ENCODE assay signal across 17 mouse cellular contexts in genomic region chr8:128453471-128453870, GRCm38 (mm10).
DNase-seq lines count a peak whose midpoint lies in the region; ATAC-seq and TF ChIP-seq lines count a peak whose summit lies in the region.
"Had no signal": no experiment of that assay in that cellular context is flagged by ENCODE, and none has a peak within 500 bp of the region (broad histone marks: within the 10 kb centered on the region; RNA-seq: fewer than 3 reads in every experiment).

No protein-coding gene starts in this region.

- no peak overlapping the region for H3K4me2 ChIP-seq in heart, postnatal 0 days (ENCODE audit: low read depth, low read length)
- no peak overlapping the region for H3K4me2 ChIP-seq in lung, embryonic 16.5 days (ENCODE audit: low read depth, low read length)
- H3K4me2 ChIP-seq: embryonic facial prominence, embryonic 15.5 days; heart, embryonic 15.5 days had no signal

- no peak for TF ChIP-seq CTCF in heart, postnatal 0 days (IDR thresholded peaks at IDR 0.05; ENCODE audit: low read depth)
- no peak for TF ChIP-seq CTCF in bone marrow macrophage, adult 2 months (IDR thresholded peaks at IDR 0.05; ENCODE audit: low read depth, low read length)

- no peak for ATAC-seq in heart, postnatal 0 days (ENCODE audit: insufficient read depth, low read depth)
- ATAC-seq in lung, embryonic 16.5 days (ENCODE audit: low read depth), result no peak
- ATAC-seq in megakaryocyte, adult 5-6 weeks (ENCODE audit: poor library complexity, severe bottlenecking), result peak; percentile 79

- no peak for DNase-seq in heart, postnatal 0 days (ENCODE audit: low spot score)
- no peak for DNase-seq in heart, adult 18-20 months
- no peak for DNase-seq in lung, postnatal 10 days
- no peak for DNase-seq in ovary, postnatal 10 days (ENCODE audit: low spot score)
- DNase-seq: cerebellum, postnatal 10 days; embryo, embryonic 11 days; gastrocnemius, postnatal 25 days; kidney, adult 2 months; kidney, postnatal 25 days; midbrain, embryonic 14.5 days; right cerebral cortex, postnatal 25 days had no signal

- no peak overlapping the region for H3K4me3 ChIP-seq in heart, postnatal 0 days (ENCODE audit: low read depth, low read length)
- no peak overlapping the region for H3K4me3 ChIP-seq in lung, embryonic 16.5 days (ENCODE audit: low read length)
- H3K4me3 ChIP-seq in bone marrow macrophage, adult 2 months (ENCODE audit: insufficient read depth, low read length), result no peak overlapping the region
- H3K4me3 ChIP-seq: embryonic facial prominence, embryonic 15.5 days; forebrain, embryonic 10.5 days; heart, embryonic 15.5 days had no signal

- no peak overlapping the region for H3K9ac ChIP-seq in heart, postnatal 0 days (replicated peaks; ENCODE audit: low read depth, low read length)
- no peak overlapping the region for H3K9ac ChIP-seq in lung, embryonic 16.5 days (ENCODE audit: low read length)
- H3K9ac ChIP-seq: embryonic facial prominence, embryonic 15.5 days; heart, embryonic 15.5 days had no signal

- peaks cover 17% of the 10 kb centered on the region for H3K4me1 ChIP-seq in heart, postnatal 0 days (ENCODE audit: control insufficient read depth, insufficient read depth)
- H3K4me1 ChIP-seq in lung, embryonic 16.5 days (replicated peaks; ENCODE audit: control insufficient read depth, insufficient read depth, low read length), result peaks cover 16% of the 10 kb centered on the region
- H3K4me1 ChIP-seq in bone marrow macrophage, adult 2 months (ENCODE audit: control insufficient read depth, insufficient read depth, low read length), result peaks cover 64% of the 10 kb centered on the region

- peak overlapping the region; percentile 26; the same call in 1 of the 2 replicates for H3K27ac ChIP-seq in heart, postnatal 0 days (ENCODE audit: low read depth)
- H3K27ac ChIP-seq in lung, embryonic 16.5 days (ENCODE audit: low read length), result peak overlapping the region; percentile 58
- H3K27ac ChIP-seq in bone marrow macrophage, adult 2 months (ENCODE audit: insufficient read depth, low read depth, low read length), result peak overlapping the region; percentile 91
- H3K27ac ChIP-seq: embryonic facial prominence, embryonic 15.5 days; forebrain, embryonic 10.5 days had no signal

- H3K9me3 ChIP-seq in heart, postnatal 0 days (replicated peaks; ENCODE audit: control insufficient read depth, low read length), result no peaks in the 10 kb centered on the region
- no peaks in the 10 kb centered on the region for H3K9me3 ChIP-seq in lung, embryonic 16.5 days (ENCODE audit: control insufficient read depth, low read length)
- H3K9me3 ChIP-seq: embryonic facial prominence, embryonic 15.5 days; forebrain, embryonic 10.5 days; heart, embryonic 15.5 days had no signal

- no peak for TF ChIP-seq POLR2A in bone marrow macrophage, adult 2 months (IDR thresholded peaks at IDR 0.05; ENCODE audit: borderline replicate concordance, low read depth, low read length)

- H3K36me3 ChIP-seq in heart, postnatal 0 days (replicated peaks; ENCODE audit: control insufficient read depth, insufficient read depth, low read length), result peaks cover 49% of the 10 kb centered on the region
- H3K36me3 ChIP-seq in lung, embryonic 16.5 days (ENCODE audit: control insufficient read depth, insufficient read depth, low read length), result peaks cover 7% of the 10 kb centered on the region
- H3K36me3 ChIP-seq: embryonic facial prominence, embryonic 15.5 days; forebrain, embryonic 10.5 days had no signal

- no peaks in the 10 kb centered on the region for H3K27me3 ChIP-seq in heart, postnatal 0 days (ENCODE audit: control insufficient read depth, insufficient read depth, low read length)
- no peaks in the 10 kb centered on the region for H3K27me3 ChIP-seq in lung, embryonic 16.5 days (ENCODE audit: control insufficient read depth, insufficient read depth, low read depth, low read length)
- H3K27me3 ChIP-seq: embryonic facial prominence, embryonic 15.5 days; heart, embryonic 15.5 days had no signal

- 67% methylated on average over 2 of the region's 2 CpGs for WGBS in heart, postnatal 0 days
- 48% methylated on average over 2 of the region's 2 CpGs for WGBS in lung, embryonic 16.5 days

- TF ChIP-seq EP300 in heart, postnatal 0 days (IDR thresholded peaks at IDR 0.05; ENCODE audit: low read depth), result no peak

Comparison
In these comparisons a context has a peak if more than half of its experiments do, and no peak if none do; other contexts are left out.
1. H3K27ac ChIP-seq: peak in every context shown above with its lines; median percentile 91 in bone marrow macrophage, adult 2 months; 58 in lung, embryonic 16.5 days; 26 in heart, postnatal 0 days.